8 mouse cellular contexts compared by ENCODE assay signal in the genomic region with DNA sequence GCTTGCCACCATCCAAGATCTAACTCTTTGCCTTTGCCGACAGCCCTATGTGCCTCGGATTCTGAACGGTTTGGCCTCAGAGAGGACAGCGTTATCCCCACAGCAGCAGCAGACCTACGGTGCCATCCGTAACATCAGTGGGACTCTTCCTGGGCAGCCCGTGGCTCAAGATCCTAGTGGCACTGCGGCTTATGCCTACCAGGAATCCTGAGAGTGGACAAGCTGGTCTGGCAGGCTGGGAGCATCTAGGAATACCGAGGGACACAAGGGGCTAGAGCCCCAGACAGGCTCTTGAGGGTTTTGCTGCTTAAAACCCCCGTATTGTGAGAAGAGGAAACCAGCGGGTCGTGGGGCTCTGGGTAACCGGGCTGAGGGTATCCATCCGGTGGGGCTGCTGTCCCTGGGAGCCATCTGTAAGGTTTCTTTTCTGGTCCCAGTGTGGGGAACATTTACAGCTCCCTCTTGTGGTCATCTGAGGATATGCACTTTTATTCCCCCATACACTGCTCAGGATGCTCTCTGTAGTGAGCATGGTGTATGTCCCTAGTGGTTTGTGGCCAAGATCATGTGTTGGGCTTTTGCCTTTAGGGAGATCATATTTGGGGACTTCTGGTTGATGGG. TPM values are rescaled to one million over a fixed set of nuclear protein-coding genes. Genes with fewer than 3 reads are reported as not detected.
A peak's percentile ranks its signal among the peaks of the same experiment; 100 is the strongest.
DNase-seq lines count a peak whose midpoint lies in the region; ATAC-seq lines count a peak whose summit lies in the region.

No protein-coding gene starts in this region.

- no peak for ATAC-seq in neural tube, embryonic 15.5 days (ENCODE audit: low FRiP score)

- no peaks in the 10 kb centered on the region for H3K27me3 ChIP-seq in neural tube, embryonic 15.5 days (replicated peaks)
- H3K27me3 ChIP-seq in splenic B cell, adult 2 months (ENCODE audit: control insufficient read depth, insufficient read depth, low read length, poor library complexity, severe bottlenecking) = no peaks in the 10 kb centered on the region

- H3K4me1 ChIP-seq in neural tube, embryonic 15.5 days = no peaks in the 10 kb centered on the region

- H3K36me3 ChIP-seq in neural tube, embryonic 15.5 days = no peaks in the 10 kb centered on the region
- peaks cover 3% of the 10 kb centered on the region; the same call in 1 of the 2 replicates for H3K36me3 ChIP-seq in splenic B cell, adult 2 months (ENCODE audit: control insufficient read depth, insufficient read depth, low read length, poor library complexity, severe bottlenecking)

- no peak overlapping the region for H3K9ac ChIP-seq in neural tube, embryonic 15.5 days (replicated peaks)

- no peaks in the 10 kb centered on the region for H3K9me3 ChIP-seq in neural tube, embryonic 15.5 days (replicated peaks)

- 63% methylated on average over 14 of the region's 14 CpGs for WGBS in neural tube, embryonic 15.5 days

- no peak overlapping the region for H3K27ac ChIP-seq in neural tube, embryonic 15.5 days (replicated peaks)

- no peak overlapping the region for H3K4me2 ChIP-seq in neural tube, embryonic 15.5 days

- no peak overlapping the region for H3K4me3 ChIP-seq in neural tube, embryonic 15.5 days (replicated peaks)

- DNase-seq in neural tube, embryonic 10.5 days (ENCODE audit: extremely low spot score, low spot score) = peak; percentile 50
- DNase-seq in c-Kit-positive CD71-negative TER-119-negative erythroid progenitor cells, embryonic 14.5 days (ENCODE audit: low read depth) = peak; percentile 45
- DNase-seq in heart, adult 8-10 months (ENCODE audit: low spot score) = peak; percentile 57
- peak; percentile 32 to 56 for DNase-seq in kidney, postnatal 36 days
- DNase-seq in lung, postnatal 25 days (ENCODE audit: low spot score) = peak; percentile 59
- peak; percentile 79 for DNase-seq in splenic B cell, adult 2 months (ENCODE audit: low read depth, low spot score)
- DNase-seq in right cerebral cortex, postnatal 14 days = no peak

RNA-seq across cellular contexts. Expression of a gene that starts 32.1 kb away (rescaled TPM):
- 2.5 and 5.4 TPM in 2 replicates for polyA plus RNA-seq in neural tube, embryonic 15.5 days (2015; fragmentation: Nextera tagmentation; extraction: Ambion mirVana)
- 10 to 100 TPM; 12.3 to 15.1 (median 13.9) TPM for total RNA-seq in heart, adult 8-10 months (2022)

RNA-seq across cellular contexts. Expression of a gene that starts 39.4 kb away (rescaled TPM):
- polyA plus RNA-seq in neural tube, embryonic 15.5 days (2015; fragmentation: Nextera tagmentation; extraction: Ambion mirVana) = 0.22 and 0.23 TPM in 2 replicates
- total RNA-seq in heart, adult 8-10 months (2022) = 1 to 10 TPM in 1 of 4 experiments, under 1 TPM in 3; 0.43 to 1.2 (median 0.65) TPM

RNA-seq across cellular contexts. Expression of a gene that starts 46.5 kb away (rescaled TPM):
- polyA plus RNA-seq in neural tube, embryonic 15.5 days (2015; fragmentation: Nextera tagmentation; extraction: Ambion mirVana) = 7.4 and 7.6 TPM in 2 replicates
- 10 to 100 TPM; 35.3 to 51.3 (median 47.1) TPM for total RNA-seq in heart, adult 8-10 months (2022)
